Mouse (Mus musculus) liver, adult 2 months (tissue): Measurements from ENCODE around the gene Foxr1.

ENCODE experiments used
- CTCF ChIP-seq: fragments of 200-500 bp; IDR thresholded peaks from 2 replicates; pipeline ENCODE4 v1.5.1; 2011; ENCODE audit warnings: low read depth, low read length, control low read depth
- POLR2A ChIP-seq: fragments of 200-500 bp; IDR thresholded peaks from 2 replicates; pipeline ENCODE4 v1.6.1; 2011; ENCODE audit warnings: low read length, control low read depth; ENCODE audit not compliant: insufficient read depth; ENCODE audit errors: extremely low read depth

GRCm38 (mm10) chr9:44435747-44436146 is 5.2 kb downstream of the Foxr1 start:
- TF ChIP-seq CTCF, result no peak
- TF ChIP-seq POLR2A, result no peak
